Mouse (Mus musculus): ENCODE measurements around the gene Bcl2a1b. TPM values are rescaled to one million over a fixed set of nuclear protein-coding genes. Genes with fewer than 3 reads are reported as not detected.

The Bcl2a1b gene
- 0.95 and 1.5 TPM in 2 replicates for polyA plus RNA-seq (2012; rRNA removed)

DNA sequence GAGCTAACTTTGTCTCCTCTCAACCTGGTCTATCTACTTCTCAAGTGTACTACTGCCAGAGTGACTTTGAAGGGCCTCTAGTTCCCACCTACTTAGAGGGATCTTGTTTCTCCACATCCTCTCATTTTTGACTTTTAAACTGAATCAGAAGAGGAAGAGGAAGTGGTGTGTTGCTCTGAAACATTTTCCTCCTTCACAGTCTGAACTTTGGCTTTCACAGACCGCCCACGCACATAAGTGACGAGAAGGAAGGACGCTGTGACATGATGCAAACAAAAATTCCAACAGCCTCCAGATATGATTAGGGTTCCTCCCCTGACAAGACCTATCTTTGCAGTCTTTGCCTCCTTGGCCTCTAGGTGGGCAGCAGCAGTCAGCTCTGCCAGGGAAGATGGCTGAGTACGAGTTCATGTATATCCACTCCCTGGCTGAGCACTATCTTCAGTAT lies at the start of gene Bcl2a1b, which contains the start of gene Gm29094:
Gene Bcl2a1b, plus strand, starts transcription at position 241 of the 448 bp plus-strand sequence.
Gene Gm29094, plus strand, starts transcription at position 411 of the 448 bp plus-strand sequence.

DNA sequence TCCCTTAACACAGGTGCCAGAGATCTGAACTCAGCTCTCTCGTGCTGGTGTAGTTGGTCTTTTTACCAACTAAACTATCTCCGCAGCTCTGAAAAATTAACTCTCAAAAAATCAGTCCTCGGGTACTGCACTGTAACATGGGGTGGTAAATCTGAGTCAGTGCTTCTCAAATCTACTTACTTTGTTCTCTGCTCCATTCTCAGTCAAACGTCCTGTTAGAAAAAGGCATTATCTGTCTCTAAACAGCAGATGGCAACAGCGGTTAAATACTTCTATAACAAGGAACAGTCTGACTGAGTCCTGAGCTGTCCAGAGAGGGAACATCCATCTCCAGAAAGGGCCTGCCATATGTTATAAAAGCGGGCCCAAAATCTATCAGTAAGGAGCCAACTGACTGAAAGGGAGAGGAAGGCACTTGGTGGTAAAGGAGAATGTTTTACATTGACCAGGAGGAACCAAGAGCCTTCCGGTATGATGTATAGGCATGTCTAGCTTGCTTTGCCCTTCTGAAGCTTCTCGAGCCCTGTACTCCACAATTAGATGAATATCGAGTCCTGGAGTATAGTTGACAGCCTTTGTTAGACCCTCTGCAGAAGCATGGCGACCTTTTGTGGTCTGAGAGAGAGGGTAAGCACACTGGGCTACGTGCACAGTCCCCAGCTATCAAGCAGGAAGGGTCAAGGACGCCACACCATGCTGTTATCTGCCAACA lies 11.5 kb downstream of the Bcl2a1b start, which contains the start of gene Mthfs:
Gene Mthfs, plus strand, starts transcription at position 324 of the 712 bp plus-strand sequence.

Other genes with a start within 250 kb of the Bcl2a1b start
- 0.07 TPM in 1 of 2 replicates, not detected in the other for gene Bcl2a1a, start 242.3 kb upstream of the Bcl2a1b start, polyA plus RNA-seq (2012; rRNA removed)
- not detected in 2 replicates for gene Trim43b, start 106.4 kb upstream of the Bcl2a1b start, polyA plus RNA-seq (2012; rRNA removed)
- gene Gm29094, start 170 bp downstream of the Bcl2a1b start, polyA plus RNA-seq (2012; rRNA removed) = not detected in 2 replicates
- 8.4 and 10.6 TPM in 2 replicates for gene Mthfs, start 11.5 kb downstream of the Bcl2a1b start, polyA plus RNA-seq (2012; rRNA removed)

Data from central nervous system, embryonic 18 days (tissue).